Mouse (Mus musculus) olfactory bulb, adult 2 months (tissue): Measurements from ENCODE around the gene Syt14.

ENCODE experiments used
- CTCF ChIP-seq: fragments of 200-500 bp; IDR thresholded peaks from 2 replicates; pipeline ENCODE4 v1.5.1; 2012; ENCODE audit warnings: low read depth, mild to moderate bottlenecking, low read length, moderate library complexity; ENCODE audit not compliant: insufficient read depth
- POLR2A ChIP-seq: fragments of 200-500 bp; IDR thresholded peaks from 2 replicates; pipeline ENCODE4 v1.6.1; 2012; ENCODE audit warnings: mild to moderate bottlenecking, low read depth, low read length, moderate library complexity; ENCODE audit not compliant: insufficient read depth

GRCm38 (mm10) chr1:193084016-193084415, 48.4 kb upstream of the Syt14 start:
- TF ChIP-seq POLR2A, result no peak
- no peak for TF ChIP-seq CTCF
